In genomic region chr16:64676865-64677264, GRCm38 (mm10) we compare ENCODE assay signal across 19 mouse cellular contexts.
DNase-seq lines count a peak whose midpoint lies in the region; ATAC-seq lines count a peak whose summit lies in the region.
"Had no signal": no experiment of that assay in that cellular context is flagged by ENCODE, and none has a peak within 500 bp of the region (broad histone marks: within the 10 kb centered on the region; RNA-seq: fewer than 3 reads in every experiment).

No protein-coding gene starts in this region.

- ATAC-seq in hindbrain, embryonic 15.5 days (ENCODE audit: low FRiP score, low read depth), result no peak
- no peak for ATAC-seq in hindbrain, embryonic 11.5 days (ENCODE audit: low FRiP score)
- peak; percentile 54; the same call in 1 of the 2 replicates for ATAC-seq in lung, embryonic 16.5 days (ENCODE audit: low read depth)
- no peak for ATAC-seq in embryonic facial prominence, embryonic 14.5 days (ENCODE audit: low read depth)
- ATAC-seq in forebrain, embryonic 16.5 days, result peak; percentile 77
- ATAC-seq: liver, postnatal 0 days had no signal

- no peak for DNase-seq in hindbrain, embryonic 11.5 days (ENCODE audit: low spot score)
- no peak for DNase-seq in lung, postnatal 10 days
- DNase-seq in embryonic facial prominence, embryonic 14.5 days (ENCODE audit: low spot score), result peak; percentile 24
- DNase-seq in kidney, postnatal 4 days, result no peak
- DNase-seq: cerebellum, adult 9-10 months; gastrocnemius, adult 2 months; heart, postnatal 10 days; kidney, adult 8-10 months; kidney, postnatal 25 days; liver, postnatal 0 days; right cerebral cortex, postnatal 4 days; thymus, postnatal 4 days had no signal

- H3K4me2 ChIP-seq in hindbrain, embryonic 15.5 days, result no peak overlapping the region
- H3K4me2 ChIP-seq in hindbrain, embryonic 11.5 days (replicated peaks; ENCODE audit: low read depth, low read length), result no peak overlapping the region
- H3K4me2 ChIP-seq in lung, embryonic 16.5 days (ENCODE audit: low read depth, low read length), result no peak overlapping the region
- H3K4me2 ChIP-seq in embryonic facial prominence, embryonic 14.5 days (ENCODE audit: low read depth, low read length), result no peak overlapping the region
- no peak overlapping the region for H3K4me2 ChIP-seq in forebrain, embryonic 16.5 days (ENCODE audit: low read length)
- H3K4me2 ChIP-seq: heart, embryonic 11.5 days; hindbrain, embryonic 14.5 days; midbrain, embryonic 12.5 days had no signal

- no peak overlapping the region for H3K4me3 ChIP-seq in hindbrain, embryonic 15.5 days
- H3K4me3 ChIP-seq in hindbrain, embryonic 11.5 days (ENCODE audit: low read depth, low read length), result no peak overlapping the region
- no peak overlapping the region for H3K4me3 ChIP-seq in lung, embryonic 16.5 days (ENCODE audit: low read length)
- H3K4me3 ChIP-seq in embryonic facial prominence, embryonic 14.5 days (ENCODE audit: low read depth, low read length), result no peak overlapping the region
- H3K4me3 ChIP-seq in forebrain, embryonic 16.5 days (replicated peaks; ENCODE audit: low read length), result no peak overlapping the region
- H3K4me3 ChIP-seq: gastrocnemius, adult 2 months; limb, embryonic 10.5 days; midbrain, embryonic 12.5 days had no signal

- no peaks in the 10 kb centered on the region for H3K27me3 ChIP-seq in hindbrain, embryonic 15.5 days
- H3K27me3 ChIP-seq in hindbrain, embryonic 11.5 days (ENCODE audit: control insufficient read depth, insufficient read depth, low read length), result no peaks in the 10 kb centered on the region
- H3K27me3 ChIP-seq in lung, embryonic 16.5 days (ENCODE audit: control insufficient read depth, insufficient read depth, low read depth, low read length), result no peaks in the 10 kb centered on the region
- no peaks in the 10 kb centered on the region for H3K27me3 ChIP-seq in embryonic facial prominence, embryonic 14.5 days (replicated peaks; ENCODE audit: control insufficient read depth, insufficient read depth, low read length)
- H3K27me3 ChIP-seq in forebrain, embryonic 16.5 days (replicated peaks; ENCODE audit: control insufficient read depth, insufficient read depth, low read length), result no peaks in the 10 kb centered on the region

- H3K27ac ChIP-seq in hindbrain, embryonic 15.5 days (replicated peaks), result peak overlapping the region; percentile 51; the same call in 1 of the 2 replicates
- H3K27ac ChIP-seq in hindbrain, embryonic 11.5 days (ENCODE audit: low read depth, low read length), result no peak overlapping the region
- peak overlapping the region; percentile 9; the same call in 1 of the 2 replicates for H3K27ac ChIP-seq in lung, embryonic 16.5 days (ENCODE audit: low read length)
- no peak overlapping the region; the same call in 1 of the 2 replicates for H3K27ac ChIP-seq in embryonic facial prominence, embryonic 14.5 days (replicated peaks; ENCODE audit: low read depth, low read length)
- 0 out of 2 replicates have a peak overlapping the region, but pooled peaks have one; percentile 0 for H3K27ac ChIP-seq in forebrain, embryonic 16.5 days (ENCODE audit: low read length)
- H3K27ac ChIP-seq: gastrocnemius, adult 2 months; hindbrain, embryonic 14.5 days; limb, embryonic 10.5 days; midbrain, embryonic 12.5 days had no signal

- H3K4me1 ChIP-seq in hindbrain, embryonic 15.5 days (replicated peaks), result 0 out of 2 replicates have a peak, but pooled peaks cover 3% of the 10 kb centered on the region
- H3K4me1 ChIP-seq in hindbrain, embryonic 11.5 days (replicated peaks; ENCODE audit: control insufficient read depth, insufficient read depth, low read length), result no peaks in the 10 kb centered on the region
- H3K4me1 ChIP-seq in lung, embryonic 16.5 days (replicated peaks; ENCODE audit: control insufficient read depth, insufficient read depth, low read length), result no peaks in the 10 kb centered on the region; the same call in 1 of the 2 replicates
- H3K4me1 ChIP-seq in embryonic facial prominence, embryonic 14.5 days (ENCODE audit: control insufficient read depth, insufficient read depth, low read length), result no peaks in the 10 kb centered on the region
- H3K4me1 ChIP-seq in forebrain, embryonic 16.5 days (replicated peaks; ENCODE audit: control insufficient read depth, insufficient read depth, low read length), result peaks cover 11% of the 10 kb centered on the region

- H3K9me3 ChIP-seq in hindbrain, embryonic 15.5 days, result no peaks in the 10 kb centered on the region
- H3K9me3 ChIP-seq in hindbrain, embryonic 11.5 days (ENCODE audit: control insufficient read depth, low read length), result no peaks in the 10 kb centered on the region
- H3K9me3 ChIP-seq in lung, embryonic 16.5 days (ENCODE audit: control insufficient read depth, low read length), result no peaks in the 10 kb centered on the region
- H3K9me3 ChIP-seq in embryonic facial prominence, embryonic 14.5 days (ENCODE audit: control insufficient read depth, low read length), result no peaks in the 10 kb centered on the region
- H3K9me3 ChIP-seq in forebrain, embryonic 16.5 days (ENCODE audit: control insufficient read depth, low read length), result no peaks in the 10 kb centered on the region
- H3K9me3 ChIP-seq: limb, embryonic 10.5 days; midbrain, embryonic 12.5 days had no signal

- no peak overlapping the region for H3K9ac ChIP-seq in hindbrain, embryonic 15.5 days
- H3K9ac ChIP-seq in hindbrain, embryonic 11.5 days (ENCODE audit: low read depth, low read length), result no peak overlapping the region
- H3K9ac ChIP-seq in lung, embryonic 16.5 days (ENCODE audit: low read length), result no peak overlapping the region
- no peak overlapping the region for H3K9ac ChIP-seq in embryonic facial prominence, embryonic 14.5 days (ENCODE audit: low read depth, low read length)
- H3K9ac ChIP-seq in forebrain, embryonic 16.5 days (replicated peaks; ENCODE audit: low read depth, low read length), result no peak overlapping the region
- H3K9ac ChIP-seq: hindbrain, embryonic 14.5 days; liver, postnatal 0 days; midbrain, embryonic 12.5 days had no signal

- H3K36me3 ChIP-seq in hindbrain, embryonic 15.5 days, result no peaks in the 10 kb centered on the region
- no peaks in the 10 kb centered on the region for H3K36me3 ChIP-seq in hindbrain, embryonic 11.5 days (ENCODE audit: control insufficient read depth, insufficient read depth, low read length)
- no peaks in the 10 kb centered on the region for H3K36me3 ChIP-seq in lung, embryonic 16.5 days (ENCODE audit: control insufficient read depth, insufficient read depth, low read length)
- H3K36me3 ChIP-seq in embryonic facial prominence, embryonic 14.5 days (ENCODE audit: control insufficient read depth, insufficient read depth, low read length), result no peaks in the 10 kb centered on the region
- no peaks in the 10 kb centered on the region for H3K36me3 ChIP-seq in forebrain, embryonic 16.5 days (ENCODE audit: control insufficient read depth, insufficient read depth)
- H3K36me3 ChIP-seq: limb, embryonic 10.5 days; midbrain, embryonic 12.5 days had no signal

- WGBS in hindbrain, embryonic 15.5 days, result 69% methylated on average over 3 of the region's 3 CpGs
- WGBS in hindbrain, embryonic 11.5 days, result 76% methylated on average over 3 of the region's 3 CpGs
- WGBS in lung, embryonic 16.5 days, result 37% methylated on average over 3 of the region's 3 CpGs
- 64% methylated on average over 3 of the region's 3 CpGs for WGBS in embryonic facial prominence, embryonic 14.5 days
- WGBS in forebrain, embryonic 16.5 days, result 50% methylated on average over 3 of the region's 3 CpGs

Comparison
In these comparisons a context has a peak if more than half of its experiments do, and no peak if none do; other contexts are left out.
1. H3K27ac ChIP-seq: peak in hindbrain, embryonic 15.5 days (single experiment), lung, embryonic 16.5 days (single experiment) and forebrain, embryonic 16.5 days (single experiment); none in hindbrain, embryonic 11.5 days (single experiment) and embryonic facial prominence, embryonic 14.5 days (single experiment).
2. ATAC-seq: peak in lung, embryonic 16.5 days (single experiment) and forebrain, embryonic 16.5 days (single experiment); none in hindbrain, embryonic 15.5 days (single experiment), hindbrain, embryonic 11.5 days (single experiment) and embryonic facial prominence, embryonic 14.5 days (single experiment).